Mouse (Mus musculus): Measurements from ENCODE around the gene Mcub. TPM values are rescaled to one million over a fixed set of nuclear protein-coding genes. Genes with fewer than 3 reads are reported as not detected.

Gene Mcub
- total RNA-seq (2015; ENCODE audit: low replicate concordance) (1.5 and 5.8 TPM in 2 replicates), total RNA-seq (2017; ENCODE audit: low replicate concordance) (3.6 and 15.6 TPM in 2 replicates)

DNA sequence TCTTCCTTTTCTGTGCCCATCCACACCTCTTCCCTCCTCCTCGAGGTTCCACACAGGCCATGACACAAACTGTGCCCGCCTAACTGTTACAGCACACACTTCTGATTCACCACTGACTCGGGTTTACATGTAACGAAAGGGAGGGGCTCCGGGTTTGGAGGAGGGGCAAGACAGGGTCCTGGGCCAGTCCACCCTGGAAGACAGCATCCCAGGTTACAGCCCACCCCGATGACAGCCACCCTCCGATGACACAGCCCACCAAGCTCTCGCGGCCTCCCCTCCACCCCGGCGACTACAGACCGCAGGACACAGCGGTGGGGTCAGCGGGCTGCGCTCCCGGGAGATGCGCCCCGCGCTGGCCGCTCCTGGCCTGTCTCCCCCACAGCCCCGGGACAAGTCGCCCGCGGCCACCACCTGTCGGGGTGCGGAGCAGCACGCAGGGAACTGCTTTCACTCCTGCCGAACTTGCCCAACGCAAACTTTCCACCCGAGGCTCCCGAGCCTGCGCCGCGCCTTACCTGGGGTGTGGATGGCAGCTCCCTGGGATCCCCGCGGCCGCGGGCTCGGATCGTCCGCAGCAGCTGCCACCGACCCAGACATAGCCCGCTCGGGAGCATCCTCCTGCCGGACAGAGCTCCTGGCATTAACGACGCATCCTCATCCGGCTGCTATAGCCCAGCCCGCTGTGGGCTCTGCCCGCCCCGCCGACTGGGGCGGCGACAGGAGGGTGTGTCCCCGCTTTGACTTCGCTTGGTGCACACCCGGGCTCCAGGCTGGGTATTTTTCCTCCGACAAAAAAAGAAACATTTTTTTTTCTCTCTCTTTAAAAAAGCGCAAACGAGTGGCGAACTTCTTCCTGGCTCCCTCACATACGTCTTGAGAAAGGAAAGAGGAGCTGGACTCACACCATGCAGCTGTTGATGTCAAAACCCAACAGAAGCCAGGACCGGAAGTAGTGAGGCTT is at the start of gene Mcub:
Mcub (minus strand) TSS at position 775 of the 964 bp plus-strand sequence.
- ATAC-seq (replicated peaks; ENCODE audit: low FRiP score, poor library complexity, severe bottlenecking) = no peak; the same call in 1 of the 2 replicates

DNA sequence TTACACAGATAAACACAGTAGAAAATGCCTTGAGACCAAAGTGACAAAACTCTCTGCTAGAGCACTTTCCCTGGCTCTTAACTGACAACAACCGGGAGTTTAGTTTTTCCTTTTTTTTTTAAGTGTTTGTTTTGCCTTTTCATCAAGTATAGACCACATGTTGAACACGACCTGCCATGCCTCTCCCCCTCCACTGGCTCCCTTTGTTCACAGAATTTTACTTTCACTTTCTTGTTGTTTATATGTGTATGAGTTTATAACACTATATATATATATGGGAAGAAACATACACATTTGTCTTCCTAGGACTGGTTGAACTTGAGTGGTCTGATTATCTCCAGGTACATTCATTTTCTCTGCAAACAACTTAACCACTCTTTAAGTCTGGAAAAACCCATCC is 42.9 kb upstream of the Mcub start:
- ATAC-seq (replicated peaks; ENCODE audit: low FRiP score, poor library complexity, severe bottlenecking) = no peak

DNA sequence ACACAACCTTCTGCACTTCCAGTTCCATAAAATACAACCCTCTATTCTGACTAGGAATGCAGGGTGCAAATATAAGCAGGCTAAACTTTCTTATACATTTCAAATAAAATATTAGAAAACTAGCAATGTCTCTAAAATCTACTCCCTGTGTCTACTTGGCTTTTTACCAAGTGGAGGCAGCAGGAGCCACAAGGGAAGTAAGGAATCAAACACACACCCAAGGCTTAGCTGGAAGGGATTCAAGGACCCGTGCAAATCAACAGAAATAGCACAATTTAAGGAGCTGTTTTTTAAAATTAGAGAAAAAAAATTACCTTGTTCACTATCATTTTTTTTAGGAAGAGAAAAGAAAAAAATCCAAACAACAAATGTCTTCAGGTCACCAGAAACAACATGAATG is 41.2 kb upstream of the Mcub start:
- no peak for ATAC-seq (replicated peaks; ENCODE audit: low FRiP score, poor library complexity, severe bottlenecking)

DNA sequence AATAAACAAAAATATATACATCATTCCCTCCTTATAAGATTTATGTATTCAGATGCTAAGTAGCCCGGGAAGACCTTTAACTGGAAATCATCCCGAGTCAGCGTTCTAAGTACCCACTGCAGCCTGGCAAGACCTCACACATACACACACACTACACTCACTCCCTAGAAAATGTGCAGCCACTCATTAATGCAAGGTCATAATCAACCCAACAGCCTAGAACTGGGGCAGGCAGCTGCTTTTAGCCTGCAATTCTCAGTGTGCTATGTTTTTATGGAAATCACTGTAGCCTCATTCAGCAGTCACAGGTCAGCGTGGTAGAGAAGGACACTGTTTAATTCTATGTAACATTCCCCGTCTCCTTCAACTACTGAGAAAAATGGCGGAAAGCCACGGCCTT is 36.1 kb upstream of the Mcub start:
- no peak for ATAC-seq (replicated peaks; ENCODE audit: low FRiP score, poor library complexity, severe bottlenecking)

DNA sequence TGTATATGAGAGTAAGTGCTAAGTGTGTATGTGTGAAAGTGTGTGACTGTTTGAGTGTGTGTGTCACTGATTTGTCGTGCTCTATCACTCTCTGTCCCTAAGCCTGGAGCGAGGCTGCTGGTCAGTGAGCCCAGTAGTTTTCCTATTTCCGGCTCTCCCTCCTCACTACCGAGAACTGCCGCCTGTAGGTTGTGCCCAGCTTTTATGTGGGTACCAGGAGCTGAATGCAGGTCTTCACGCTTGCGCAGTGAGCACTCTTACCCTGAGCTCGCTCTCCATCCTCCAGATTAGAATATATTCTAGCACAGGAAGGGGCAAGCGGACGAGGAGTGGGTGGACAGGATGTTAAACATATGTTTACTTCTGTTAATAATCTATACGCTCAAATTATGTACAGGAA is 30.9 kb upstream of the Mcub start:
- ATAC-seq (replicated peaks; ENCODE audit: low FRiP score, poor library complexity, severe bottlenecking) = no peak

DNA sequence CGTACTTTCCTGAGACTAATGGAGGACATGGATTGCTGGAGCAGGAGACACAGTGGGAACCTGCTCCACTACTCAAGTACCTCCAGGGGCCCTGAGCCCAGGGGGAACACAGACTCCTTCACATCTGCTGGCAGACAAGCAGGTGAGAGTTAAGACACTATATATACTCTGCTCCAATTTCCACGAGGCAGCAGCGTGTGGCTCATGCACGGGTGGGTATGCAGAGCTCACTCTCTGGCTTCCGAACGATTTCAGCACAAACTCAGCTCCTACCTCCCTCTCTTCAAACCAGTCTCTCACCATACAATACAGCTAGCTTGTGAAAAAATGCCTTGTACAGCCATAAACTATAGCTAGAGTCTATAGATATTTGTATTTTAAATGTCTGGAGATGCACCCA is 28.5 kb upstream of the Mcub start:
- no peak for ATAC-seq (replicated peaks; ENCODE audit: low FRiP score, poor library complexity, severe bottlenecking)

DNA sequence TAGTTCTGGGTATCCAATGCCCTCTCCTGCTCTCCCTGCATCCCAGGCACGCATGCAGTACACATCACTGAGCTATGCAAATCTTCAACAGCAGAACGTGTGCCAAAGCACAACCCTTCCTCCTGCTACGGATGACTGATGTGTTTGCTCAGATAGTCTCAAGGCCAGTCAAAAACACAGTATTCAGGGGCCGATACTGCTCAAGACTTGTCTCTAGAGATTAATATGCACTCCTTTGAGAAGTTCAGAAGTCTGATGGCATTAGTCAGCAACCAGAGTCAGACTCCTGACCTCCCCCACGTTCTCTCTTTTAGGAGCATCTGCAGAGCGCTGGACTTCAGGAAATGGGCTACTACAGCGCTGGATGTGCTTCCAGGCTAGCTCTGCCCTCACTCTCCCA is 28.0 kb upstream of the Mcub start:
- no peak for ATAC-seq (replicated peaks; ENCODE audit: low FRiP score, poor library complexity, severe bottlenecking)

DNA sequence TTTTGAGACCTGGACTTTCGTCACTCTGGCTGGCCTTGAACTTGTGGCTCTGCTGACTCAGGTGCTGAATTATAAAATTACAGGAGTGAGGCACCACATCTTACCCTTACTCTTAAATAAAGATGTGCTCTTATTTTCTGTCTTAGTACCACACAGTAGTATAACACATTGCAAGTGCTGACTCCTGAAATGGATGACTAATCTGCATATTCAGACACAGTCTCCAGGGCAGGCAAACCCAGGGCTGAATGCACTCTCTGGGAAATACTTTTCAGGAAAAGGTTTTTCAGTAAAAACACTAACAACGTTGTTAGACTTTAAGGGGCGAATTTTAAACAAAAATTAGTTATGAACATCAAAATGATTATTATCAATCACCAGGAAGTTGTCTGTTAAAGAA is 27.3 kb upstream of the Mcub start:
- no peak for ATAC-seq (replicated peaks; ENCODE audit: low FRiP score, poor library complexity, severe bottlenecking)

DNA sequence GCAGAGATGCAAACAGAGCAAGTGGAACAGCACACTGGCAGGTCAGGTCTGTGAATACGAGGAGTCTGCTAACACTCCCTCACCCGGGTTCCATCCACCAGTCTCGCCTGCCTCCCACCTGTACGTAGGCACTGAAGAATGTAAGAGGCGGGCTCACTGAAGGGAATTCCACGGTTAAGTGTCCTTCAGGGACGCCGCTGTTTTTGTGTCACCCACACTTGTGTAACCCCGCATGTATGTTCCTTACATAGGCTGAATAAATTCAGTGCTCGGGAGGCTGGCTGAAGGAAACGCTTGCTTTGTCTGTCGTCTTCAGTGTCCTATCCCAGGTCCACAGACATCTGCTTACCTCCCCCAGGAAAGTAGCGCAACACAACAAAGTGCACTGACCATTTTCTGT is 17.3 kb upstream of the Mcub start:
- ATAC-seq (replicated peaks; ENCODE audit: low FRiP score, poor library complexity, severe bottlenecking) = no peak

DNA sequence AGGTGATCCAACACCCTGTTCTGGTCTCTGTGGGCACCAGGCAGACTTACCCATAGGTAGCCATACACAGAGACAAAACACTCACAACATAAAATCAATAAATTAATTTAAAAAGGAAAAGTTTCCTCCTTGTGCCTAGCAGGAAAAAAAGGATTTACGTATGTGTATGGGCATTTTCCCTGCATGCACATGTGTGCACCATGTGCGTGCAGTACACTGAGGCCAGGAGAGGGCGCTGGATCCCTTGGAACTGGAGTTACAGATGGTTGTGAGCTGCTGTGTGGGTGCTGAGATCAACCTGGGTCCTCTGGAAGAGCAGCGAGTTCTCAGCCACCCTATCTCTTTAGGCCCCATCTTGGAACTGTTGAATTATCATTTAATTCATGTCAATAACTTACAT is 15.3 kb upstream of the Mcub start:
- ATAC-seq (replicated peaks; ENCODE audit: low FRiP score, poor library complexity, severe bottlenecking) = no peak

DNA sequence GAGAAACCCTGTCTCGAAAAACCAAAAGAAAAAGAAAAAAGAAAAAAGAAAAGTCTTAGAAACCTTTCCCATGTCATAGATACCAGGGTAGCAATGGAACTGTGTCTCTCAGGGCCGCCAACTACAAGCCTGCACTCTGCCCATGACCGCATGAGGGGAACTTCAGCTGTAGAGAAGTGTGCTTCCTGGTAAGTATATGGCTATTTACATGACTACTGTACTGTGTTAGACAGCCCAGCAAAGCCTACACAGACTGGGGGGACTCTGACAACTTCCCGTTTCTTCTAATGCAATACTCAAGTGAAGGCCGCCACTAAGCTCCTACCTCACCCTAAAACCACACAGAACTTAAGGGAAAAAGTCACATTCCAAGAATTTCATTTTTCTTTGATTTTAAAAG is 14.8 kb upstream of the Mcub start:
- ATAC-seq (replicated peaks; ENCODE audit: low FRiP score, poor library complexity, severe bottlenecking) = no peak

DNA sequence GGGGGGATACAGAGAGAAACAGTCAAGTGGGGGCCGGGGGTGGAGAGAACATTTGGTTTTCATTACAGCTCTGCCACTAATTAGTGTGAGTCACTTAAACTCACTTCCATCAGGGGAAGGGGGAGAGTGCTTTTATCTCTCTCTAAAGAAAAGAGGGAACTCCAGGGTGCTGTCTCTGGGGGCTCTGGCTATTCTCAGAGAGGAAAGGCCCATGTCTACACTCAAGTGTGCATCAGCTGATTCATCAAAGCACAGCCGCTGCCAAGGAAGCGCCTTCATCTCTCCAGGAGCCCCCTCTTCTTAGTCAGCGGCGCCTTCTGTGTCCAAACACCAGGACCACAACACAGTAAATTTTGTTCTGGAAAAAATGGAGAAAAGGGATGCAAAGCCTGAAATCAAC is 12.3 kb upstream of the Mcub start:
- no peak for ATAC-seq (replicated peaks; ENCODE audit: low FRiP score, poor library complexity, severe bottlenecking)

DNA sequence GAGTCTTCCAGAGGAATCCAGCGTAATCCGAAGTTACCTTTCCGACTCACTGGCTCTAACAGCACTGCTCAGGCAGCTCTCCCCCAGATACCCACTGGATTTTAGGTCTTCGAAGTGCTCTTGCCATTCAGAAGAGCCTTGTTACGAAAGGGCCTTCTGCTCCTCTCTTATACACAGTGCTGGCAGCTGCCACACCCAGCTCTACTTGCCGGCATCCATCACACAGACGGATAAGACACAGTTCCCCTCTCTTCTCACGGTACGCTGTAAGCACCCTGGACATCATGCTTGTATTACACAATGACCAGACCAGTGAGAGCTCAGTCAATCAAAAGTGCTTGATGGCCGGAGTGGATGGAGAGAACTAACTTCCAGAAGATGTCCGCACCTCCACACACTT is 11.8 kb upstream of the Mcub start:
- ATAC-seq (replicated peaks; ENCODE audit: low FRiP score, poor library complexity, severe bottlenecking) = no peak

DNA sequence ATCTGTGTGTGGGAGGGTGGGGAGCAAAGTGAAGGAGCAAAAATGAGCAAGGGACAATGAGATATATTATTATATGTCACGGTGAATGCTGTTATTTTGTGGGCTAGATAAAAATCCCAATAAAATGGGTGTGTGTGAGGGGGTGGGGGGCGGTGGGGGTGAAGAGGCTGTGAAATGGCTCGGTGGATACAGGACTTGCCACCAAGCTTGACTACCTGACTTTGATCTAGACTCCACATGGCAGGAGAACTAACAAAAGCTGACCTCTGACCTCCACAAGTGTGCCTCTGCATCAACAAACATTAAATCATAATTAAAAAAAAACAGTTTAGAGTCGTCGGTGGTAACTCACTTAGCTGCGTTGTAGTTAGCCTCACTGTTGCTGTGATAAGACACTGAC is 9.5 kb upstream of the Mcub start:
- ATAC-seq (replicated peaks; ENCODE audit: low FRiP score, poor library complexity, severe bottlenecking) = no peak

DNA sequence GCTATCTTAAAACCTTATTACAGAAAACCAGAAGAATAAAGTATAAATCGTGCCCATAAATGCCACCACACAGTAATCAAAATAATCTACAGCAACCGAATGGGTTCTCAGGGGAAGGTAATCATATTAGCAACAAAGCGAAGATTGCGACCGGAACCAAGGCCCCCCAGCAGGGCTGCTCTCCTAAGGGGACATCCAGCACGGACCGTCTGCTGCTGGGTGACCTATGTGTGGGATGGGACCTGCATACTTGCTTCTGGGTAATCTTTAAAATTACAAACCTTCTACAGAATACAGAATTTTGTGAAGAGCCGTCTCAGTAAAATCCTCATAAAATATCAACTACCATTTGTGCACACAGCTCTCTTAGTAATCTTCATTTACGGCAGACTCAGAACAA is 8.7 kb upstream of the Mcub start:
- no peak for ATAC-seq (replicated peaks; ENCODE audit: low FRiP score, poor library complexity, severe bottlenecking)

DNA sequence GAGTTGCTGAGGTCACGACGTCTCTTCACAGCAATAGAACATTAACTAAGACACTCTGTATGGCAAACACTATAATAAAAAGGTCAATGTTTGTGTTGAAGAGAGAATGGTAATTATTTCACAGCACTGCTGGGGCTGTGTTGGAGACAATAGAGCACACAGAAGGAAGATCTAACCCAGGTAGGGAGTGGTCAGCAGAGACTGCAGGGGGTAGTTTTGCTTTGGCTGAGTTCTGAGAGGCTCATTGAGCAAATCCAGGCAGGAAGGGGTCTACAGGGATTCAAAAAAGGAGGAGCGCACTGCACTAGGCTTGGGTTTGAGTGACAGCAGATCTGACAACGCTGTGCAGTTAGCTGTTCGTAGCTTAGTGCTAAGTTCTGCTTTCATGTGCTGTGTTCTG is 6.3 kb upstream of the Mcub start:
- no peak for ATAC-seq (replicated peaks; ENCODE audit: low FRiP score, poor library complexity, severe bottlenecking)

DNA sequence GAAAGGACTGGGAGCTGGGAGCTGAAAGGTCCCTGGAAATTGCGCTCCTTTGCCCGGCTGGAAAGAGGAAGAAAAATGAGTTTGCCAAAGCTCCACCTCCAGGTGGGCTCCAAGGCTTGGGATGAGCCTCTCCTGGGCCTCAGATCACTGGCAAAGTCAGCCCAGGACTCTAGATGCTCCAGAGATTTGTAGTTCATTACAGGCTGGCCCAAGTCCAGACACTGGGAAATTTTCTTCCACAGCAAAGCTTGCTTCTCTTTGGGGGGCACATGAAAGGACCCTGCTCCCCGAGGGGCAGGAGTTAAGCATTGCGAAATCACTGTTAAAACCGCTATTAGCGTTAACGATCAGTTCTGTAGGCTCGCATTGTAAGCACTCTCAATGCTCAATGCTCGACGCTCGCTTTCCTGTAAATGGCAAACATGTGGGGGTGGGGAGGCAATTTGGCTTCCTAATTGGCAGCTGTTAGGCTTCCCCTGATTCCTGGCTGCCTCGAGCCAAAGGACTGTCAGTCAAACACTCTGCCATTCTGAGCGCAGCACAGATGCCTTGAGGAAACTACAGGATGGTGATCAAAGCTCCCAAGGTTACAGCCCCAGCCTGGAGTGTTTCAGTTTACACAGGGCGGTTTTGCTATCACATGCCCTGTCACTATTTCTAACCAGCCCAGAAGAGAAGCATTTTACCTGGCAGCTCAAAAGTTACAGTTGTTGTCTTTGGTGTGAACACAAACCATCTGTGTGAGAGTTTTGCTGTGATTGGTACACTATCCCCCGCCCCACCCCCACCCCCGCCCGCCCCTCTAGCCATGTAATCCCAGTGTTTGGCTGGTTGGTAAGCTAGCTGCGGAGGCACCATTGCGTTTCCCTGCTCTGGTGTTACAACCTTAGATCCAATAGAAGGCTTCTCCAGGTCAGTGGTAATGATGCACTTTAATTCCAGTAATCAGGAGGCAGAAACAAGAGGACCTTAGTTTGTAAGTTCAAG is 816 bp upstream of the Mcub start:
- no peak for ATAC-seq (replicated peaks; ENCODE audit: low FRiP score, poor library complexity, severe bottlenecking)

DNA sequence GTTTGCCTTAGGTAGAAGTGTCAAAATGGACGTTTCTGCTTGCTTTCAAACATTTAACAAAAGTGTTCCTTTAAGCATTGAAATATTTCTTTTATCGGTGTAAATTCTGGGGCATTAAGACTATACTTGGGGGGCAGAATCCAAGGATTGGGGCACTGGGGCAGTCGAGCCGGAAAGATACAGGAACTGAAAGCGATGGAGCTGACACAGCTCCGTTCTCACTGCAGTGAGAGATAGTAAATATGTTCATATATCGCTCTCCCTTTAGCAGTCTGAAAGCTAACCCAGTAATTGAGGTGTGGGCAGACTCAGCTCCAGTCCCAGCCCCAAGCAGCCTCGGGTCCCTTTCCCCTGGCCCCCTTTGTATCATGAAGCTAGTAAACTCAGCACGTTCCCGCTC is 975 bp downstream of the Mcub start:
- no peak for ATAC-seq (replicated peaks; ENCODE audit: low FRiP score, poor library complexity, severe bottlenecking)

DNA sequence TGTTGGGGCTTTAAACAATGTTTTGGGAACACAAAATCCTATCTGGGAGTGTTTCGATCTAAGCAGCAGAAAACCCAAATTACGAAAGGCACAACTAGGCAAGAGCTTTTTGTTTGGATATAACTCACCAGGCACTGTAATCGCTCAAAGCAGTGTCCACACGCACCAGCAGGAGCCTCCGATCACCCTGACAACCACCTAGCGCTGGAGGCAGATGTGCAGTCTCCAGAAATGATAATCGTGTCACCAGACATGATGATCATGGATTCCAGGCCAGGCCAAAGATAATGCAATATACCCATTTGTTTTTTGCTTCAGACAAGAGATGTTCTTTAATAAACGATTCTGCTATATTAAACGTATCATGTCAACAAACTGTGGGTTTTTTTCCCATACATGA is 2.1 kb downstream of the Mcub start:
- ATAC-seq (replicated peaks; ENCODE audit: low FRiP score, poor library complexity, severe bottlenecking) = no peak

DNA sequence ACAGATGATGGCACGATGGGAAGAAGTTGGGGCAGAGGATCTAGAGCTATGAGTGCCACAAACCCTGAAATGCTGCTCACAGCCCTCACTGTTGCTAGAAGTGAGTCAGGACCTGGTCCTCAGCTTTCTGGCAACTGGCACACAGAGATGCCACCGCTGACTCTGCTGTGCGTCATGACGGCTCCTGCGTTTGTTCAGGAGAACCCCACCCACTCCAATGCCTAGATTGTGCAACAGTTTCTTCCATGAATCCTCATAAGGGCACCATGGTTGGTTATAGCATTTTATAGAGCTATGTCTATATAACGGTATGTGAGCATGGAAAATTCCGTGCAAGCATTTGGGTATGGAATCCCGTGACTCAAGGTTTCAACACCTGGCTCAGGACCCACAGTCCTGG is 5.3 kb downstream of the Mcub start:
- ATAC-seq (replicated peaks; ENCODE audit: low FRiP score, poor library complexity, severe bottlenecking) = no peak

DNA sequence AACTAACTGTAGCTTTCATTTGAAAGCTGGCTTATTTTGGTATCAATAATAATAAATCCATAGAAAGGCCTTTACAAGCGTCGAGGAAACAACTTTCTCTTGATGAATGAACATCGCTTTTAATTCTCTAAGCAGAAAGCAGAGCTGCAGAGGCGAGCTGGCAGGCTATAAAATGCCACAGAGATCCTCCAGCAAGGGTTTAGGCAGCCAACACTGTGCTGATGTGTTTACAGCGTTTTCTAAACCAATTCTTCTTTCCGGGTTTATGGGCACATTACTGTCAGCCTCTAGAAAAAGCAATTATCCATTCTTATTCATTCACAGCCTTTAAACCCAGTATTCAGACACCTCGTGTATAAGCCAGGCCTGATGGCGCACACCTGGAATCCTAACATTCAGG is 7.5 kb downstream of the Mcub start:
- no peak for ATAC-seq (replicated peaks; ENCODE audit: low FRiP score, poor library complexity, severe bottlenecking)
